Comparison of ENCODE assay signal across 8 mouse cellular contexts in the genomic region with DNA sequence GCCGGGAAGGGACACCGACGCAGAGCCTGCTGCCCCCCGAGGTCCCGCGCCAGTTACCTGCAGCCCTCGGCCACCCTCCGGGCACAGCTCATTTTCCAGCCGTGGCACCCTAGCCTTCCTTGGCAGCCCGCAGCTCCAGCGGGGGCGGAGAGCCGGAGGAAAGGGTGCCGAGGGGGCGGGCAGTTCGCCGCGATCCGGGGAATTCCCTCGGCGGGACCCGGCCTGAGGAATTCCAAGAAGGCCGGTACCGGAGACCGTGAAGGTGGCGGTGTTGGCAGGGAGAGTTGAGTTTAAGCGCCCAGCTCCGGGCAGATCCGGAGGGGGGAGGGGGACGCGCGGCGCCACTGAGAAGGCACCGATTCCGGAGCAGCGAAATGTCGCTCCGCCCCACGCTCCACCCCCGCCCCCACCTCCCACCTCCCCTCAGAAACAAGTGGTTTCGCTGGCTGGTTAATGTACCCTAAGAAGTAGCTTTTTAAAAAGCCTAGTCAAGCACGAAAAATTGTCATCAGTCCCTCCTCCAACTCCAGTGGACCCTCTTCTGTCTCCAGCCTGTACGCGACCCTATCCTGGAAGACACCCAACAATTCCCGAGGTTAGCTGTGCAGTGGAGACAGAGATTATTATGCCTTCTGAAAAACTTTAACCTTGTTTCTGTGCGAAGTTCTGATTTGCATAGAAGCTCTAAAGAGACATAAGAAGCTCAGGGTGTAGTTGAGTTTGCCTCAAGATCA. TPM values are rescaled to one million over a fixed set of nuclear protein-coding genes. Genes with fewer than 3 reads are reported as not detected.
A peak's percentile ranks its signal among the peaks of the same experiment; 100 is the strongest.
DNase-seq lines count a peak whose midpoint lies in the region; ATAC-seq and TF ChIP-seq lines count a peak whose summit lies in the region.

No protein-coding gene starts in this region.

- peaks cover 13% of the 10 kb centered on the region for H3K4me1 ChIP-seq in hindbrain, embryonic 11.5 days (replicated peaks; ENCODE audit: control insufficient read depth, insufficient read depth, low read length)
- 0 out of 2 replicates have a peak, but pooled peaks cover 4% of the 10 kb centered on the region for H3K4me1 ChIP-seq in lung, adult 2 months (ENCODE audit: control insufficient read depth, insufficient read depth, low read length)

- ATAC-seq in frontal cortex, adult (ENCODE audit: low TSS enrichment), result peak; percentile 50; the same call in 1 of the 2 replicates
- ATAC-seq in hindbrain, embryonic 11.5 days (ENCODE audit: low FRiP score), result peak; percentile 76

- H3K36me3 ChIP-seq in hindbrain, embryonic 11.5 days (ENCODE audit: control insufficient read depth, insufficient read depth, low read length), result no peaks in the 10 kb centered on the region

- WGBS in hindbrain, embryonic 11.5 days, result under 1% methylated on average over 41 of the region's 46 CpGs
- under 1% methylated on average over 46 of the region's 46 CpGs for WGBS in lung, adult 2 months

- no peak for TF ChIP-seq CTCF in brain, embryonic 14.5 days (IDR thresholded peaks at IDR 0.05; ENCODE audit: borderline replicate concordance, extremely low read depth, insufficient read depth, insufficient read length)
- no peak for TF ChIP-seq CTCF in lung, adult 2 months (IDR thresholded peaks at IDR 0.05; ENCODE audit: insufficient read depth, low read length)

- peak overlapping the region; percentile 42 for H3K4me3 ChIP-seq in hindbrain, embryonic 11.5 days (ENCODE audit: low read depth, low read length)
- H3K4me3 ChIP-seq in lung, adult 2 months (replicated peaks; ENCODE audit: extremely low read depth, low read depth, low read length), result peak overlapping the region; percentile 72

- no peaks in the 10 kb centered on the region for H3K9me3 ChIP-seq in hindbrain, embryonic 11.5 days (ENCODE audit: control insufficient read depth, low read length)

- no peak for TF ChIP-seq POLR2A in brain, embryonic 14.5 days (IDR thresholded peaks at IDR 0.05; ENCODE audit: borderline replicate concordance, extremely low read depth, insufficient read depth, insufficient read length, poor library complexity, severe bottlenecking)
- no peak for TF ChIP-seq POLR2A in lung, adult 2 months (IDR thresholded peaks at IDR 0.05; ENCODE audit: borderline replicate concordance, extremely low read depth, low read depth, low read length)

- H3K4me2 ChIP-seq in hindbrain, embryonic 11.5 days (replicated peaks; ENCODE audit: low read depth, low read length), result peak overlapping the region; percentile 80

- DNase-seq in ES-CJ7 (ENCODE audit: low read depth, low spot score), result peak; percentile 61
- peak; percentile 80 for DNase-seq in brain, embryonic 14.5 days (ENCODE audit: low read depth)
- DNase-seq in hindbrain, embryonic 11.5 days (ENCODE audit: low spot score), result peak; percentile 60
- peak; percentile 69 to 78 for DNase-seq in layer of hippocampus, postnatal 10 days (ENCODE audit: low spot score in 2 of 2)
- peak; percentile 68 for DNase-seq in lung, adult 2 months
- DNase-seq in ovary, postnatal 14 days (ENCODE audit: low spot score), result peak; percentile 22
- peak; percentile 46 to 68 for DNase-seq in urinary bladder, postnatal 4 days (ENCODE audit: low spot score in 2 of 2)

- peaks cover 51% of the 10 kb centered on the region for H3K27me3 ChIP-seq in hindbrain, embryonic 11.5 days (ENCODE audit: control insufficient read depth, insufficient read depth, low read length)

- no peak overlapping the region for H3K9ac ChIP-seq in hindbrain, embryonic 11.5 days (ENCODE audit: low read depth, low read length)

- no peak overlapping the region for H3K27ac ChIP-seq in hindbrain, embryonic 11.5 days (ENCODE audit: low read depth, low read length)

RNA-seq across cellular contexts. Expression of gene Stox2, which starts 32.5 kb away (rescaled TPM):
- 23.8 and 44.9 TPM in 2 replicates for polyA plus RNA-seq in brain, embryonic 14.5 days (2012; rRNA removed)
- 27.8 and 36.9 TPM in 2 replicates for polyA plus RNA-seq in hindbrain, embryonic 11.5 days (2014; fragmentation: Nextera tagmentation; extraction: Ambion mirVana)
- 10 to 100 TPM; 88.8 to 94.2 TPM for total RNA-seq in layer of hippocampus, postnatal 10 days (2021)
- 2.5 and 3.8 TPM in 2 replicates for polyA plus RNA-seq in lung, adult 2 months (2012; rRNA removed)

Comparison
In these comparisons a context has a peak if more than half of its experiments do, and no peak if none do; other contexts are left out.
1. DNase-seq: peak in every context shown above with its lines; median percentile 80 in brain, embryonic 14.5 days; 74 in layer of hippocampus, postnatal 10 days; 68 in lung, adult 2 months; 61 in ES-CJ7; 60 in hindbrain, embryonic 11.5 days; 57 in urinary bladder, postnatal 4 days; 22 in ovary, postnatal 14 days.